Mouse (Mus musculus): ENCODE results near the gene Scaf1. TPM values are rescaled to one million over a fixed set of nuclear protein-coding genes. Genes with fewer than 3 reads are reported as not detected.
"Not testable (repeated sequence)": the region's sequence is repeated elsewhere in the genome, so short reads cannot be mapped to it uniquely, and the experiment has no call there.

The Scaf1 gene
- total and polyA plus RNA-seq, 3 experiments, result 72.0 to 121 (median 83.7) TPM

DNA sequence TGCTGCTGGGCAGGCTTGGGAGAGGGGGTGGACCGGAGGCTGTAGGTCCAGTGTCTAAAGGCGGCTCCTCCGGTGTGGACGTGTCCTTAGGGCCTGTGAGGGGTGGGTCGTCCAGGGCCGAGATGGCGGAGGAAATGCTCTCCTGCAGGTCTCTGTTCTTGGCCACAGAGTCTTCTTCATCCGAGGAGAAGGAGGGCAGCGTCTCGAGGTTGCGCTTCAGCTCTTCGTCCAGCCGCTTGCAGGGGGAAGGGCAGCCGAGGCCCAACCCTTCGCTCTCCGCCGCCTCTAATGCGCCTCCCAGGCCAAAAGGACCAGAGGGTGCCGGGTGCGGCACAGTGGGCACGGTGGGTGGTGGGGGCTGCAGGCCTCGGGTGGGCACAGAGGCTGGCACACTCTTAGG lies 29.6 kb upstream of the Scaf1 start:
- DNase-seq, result no peak

DNA sequence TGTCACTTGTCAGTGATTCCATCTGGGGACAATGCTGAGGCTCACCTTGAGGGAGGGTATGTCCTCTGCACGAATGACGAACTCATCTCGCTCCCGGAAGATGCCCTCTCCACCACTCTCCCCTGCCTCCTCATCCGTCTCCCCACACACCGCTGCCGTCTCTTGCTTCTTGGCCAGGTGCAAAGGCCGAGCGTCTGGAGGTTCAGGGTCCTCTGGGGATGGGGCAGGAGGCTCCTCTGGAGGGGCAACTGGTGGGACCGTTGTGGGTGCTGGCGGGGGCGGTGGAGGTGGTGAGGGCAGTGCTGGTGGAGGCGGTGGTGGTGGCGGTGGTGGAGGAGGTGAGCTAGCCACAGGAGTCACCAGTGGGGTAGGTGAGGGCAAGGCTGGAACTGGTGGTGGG lies 27.1 kb upstream of the Scaf1 start:
- DNase-seq, result no peak

DNA sequence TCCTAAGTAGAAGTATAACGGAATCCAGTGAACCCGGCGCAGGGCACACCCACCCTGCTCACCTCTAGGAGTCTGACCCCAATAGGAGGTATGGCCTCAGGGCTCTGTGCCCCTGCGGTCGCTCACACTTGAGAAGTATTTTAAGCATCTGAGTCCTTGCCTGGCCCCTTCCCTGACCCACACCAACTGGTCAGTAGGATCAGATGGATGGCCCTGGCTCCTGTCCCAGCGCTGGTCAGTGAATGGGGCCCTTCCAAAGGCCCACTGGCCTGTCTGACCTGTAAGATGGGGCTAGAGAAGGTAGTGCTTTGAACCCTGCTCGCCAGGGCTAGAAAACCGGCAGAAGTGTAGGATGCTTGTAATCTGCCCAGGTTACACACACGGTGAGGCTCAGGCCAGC lies 24.7 kb upstream of the Scaf1 start:
- DNase-seq, result no peak

DNA sequence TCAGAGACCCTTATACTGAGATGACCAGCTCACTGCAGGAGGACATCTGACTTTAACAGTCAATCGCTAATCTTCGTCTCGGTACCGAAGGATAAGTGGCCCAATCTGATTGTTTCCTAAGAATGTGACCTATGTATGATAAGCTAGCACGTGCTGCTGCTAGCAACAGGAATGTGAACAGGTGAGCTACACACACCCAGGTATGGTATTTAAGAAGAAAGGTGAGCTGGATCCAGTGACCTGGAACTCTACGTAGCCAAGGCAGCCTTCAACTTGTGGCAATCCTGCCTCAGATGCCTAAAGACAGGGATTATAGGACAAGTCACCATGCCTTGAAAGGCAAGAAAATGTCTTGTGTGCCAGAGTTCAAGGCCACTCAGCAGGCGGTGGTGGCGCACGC lies 22.2 kb upstream of the Scaf1 start:
- DNase-seq, result no peak

DNA sequence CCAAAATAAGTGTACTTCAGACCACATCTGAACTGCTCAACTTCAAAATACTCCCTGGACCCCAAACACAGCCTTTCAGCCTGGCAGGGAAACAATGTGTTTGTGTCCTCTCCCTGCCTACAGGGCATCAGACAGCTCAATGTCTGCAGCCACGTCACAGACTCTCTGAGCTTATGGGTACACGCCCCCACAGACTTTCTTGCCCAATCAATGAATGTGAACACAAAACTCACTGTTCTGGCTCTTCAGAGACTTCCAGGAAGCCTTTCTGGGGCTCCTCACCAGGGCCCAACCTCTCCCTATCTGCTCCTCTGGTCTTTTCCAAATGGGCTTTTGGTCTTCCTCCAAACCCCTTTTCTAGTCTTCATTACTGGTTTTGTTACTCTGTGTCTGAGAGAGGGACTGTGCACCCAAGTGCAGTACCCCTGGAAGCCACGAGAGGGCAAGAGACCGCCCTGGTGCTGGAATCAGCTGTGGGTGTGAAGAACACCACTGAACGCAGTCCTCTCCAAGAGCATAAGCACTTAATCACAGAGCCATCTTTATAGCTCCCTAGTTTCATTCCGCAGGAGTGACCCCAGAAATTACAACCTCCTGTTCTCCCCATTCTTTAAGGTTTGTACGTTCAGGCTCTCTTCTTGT lies 21.7 kb upstream of the Scaf1 start:
- peak; percentile 68 for DNase-seq

DNA sequence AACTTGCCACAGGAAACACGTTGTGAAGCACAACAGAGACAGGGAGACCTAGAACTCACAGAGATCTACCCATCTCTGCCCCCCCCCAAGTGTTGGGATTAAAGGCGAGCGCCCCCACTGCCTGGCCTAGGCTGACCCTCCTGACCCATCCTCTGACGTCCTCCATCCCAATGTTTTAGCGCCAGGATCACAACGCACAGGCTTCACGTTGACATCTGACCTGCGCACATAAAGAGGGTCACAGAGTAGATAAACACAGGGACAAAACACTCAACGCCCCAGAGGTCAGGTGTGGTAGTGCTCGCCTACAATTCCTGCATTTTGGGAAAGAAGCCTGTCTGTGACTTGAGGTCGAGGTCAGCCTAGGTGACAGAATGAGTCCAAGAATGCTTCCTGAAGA lies 20.5 kb upstream of the Scaf1 start:
- DNase-seq, result no peak

DNA sequence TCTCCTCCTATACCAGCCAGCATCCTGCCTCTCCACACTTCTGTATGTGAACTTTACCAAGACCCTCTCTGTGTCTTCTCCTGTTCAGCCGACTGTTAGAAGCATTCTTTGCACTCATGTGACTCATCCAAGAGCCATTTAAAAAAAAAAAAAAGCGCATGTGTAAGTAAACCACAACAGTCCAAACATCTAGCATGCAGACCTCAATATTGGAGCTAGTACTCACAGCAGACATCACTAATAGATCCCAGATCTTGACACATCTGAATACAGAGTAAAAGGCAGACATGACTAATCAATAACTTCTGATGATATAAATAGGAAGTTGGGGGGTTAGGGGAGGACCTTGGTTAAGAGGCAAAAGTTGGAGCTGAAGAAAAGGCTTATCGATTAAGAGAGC lies 19.5 kb upstream of the Scaf1 start:
- DNase-seq, result no peak

DNA sequence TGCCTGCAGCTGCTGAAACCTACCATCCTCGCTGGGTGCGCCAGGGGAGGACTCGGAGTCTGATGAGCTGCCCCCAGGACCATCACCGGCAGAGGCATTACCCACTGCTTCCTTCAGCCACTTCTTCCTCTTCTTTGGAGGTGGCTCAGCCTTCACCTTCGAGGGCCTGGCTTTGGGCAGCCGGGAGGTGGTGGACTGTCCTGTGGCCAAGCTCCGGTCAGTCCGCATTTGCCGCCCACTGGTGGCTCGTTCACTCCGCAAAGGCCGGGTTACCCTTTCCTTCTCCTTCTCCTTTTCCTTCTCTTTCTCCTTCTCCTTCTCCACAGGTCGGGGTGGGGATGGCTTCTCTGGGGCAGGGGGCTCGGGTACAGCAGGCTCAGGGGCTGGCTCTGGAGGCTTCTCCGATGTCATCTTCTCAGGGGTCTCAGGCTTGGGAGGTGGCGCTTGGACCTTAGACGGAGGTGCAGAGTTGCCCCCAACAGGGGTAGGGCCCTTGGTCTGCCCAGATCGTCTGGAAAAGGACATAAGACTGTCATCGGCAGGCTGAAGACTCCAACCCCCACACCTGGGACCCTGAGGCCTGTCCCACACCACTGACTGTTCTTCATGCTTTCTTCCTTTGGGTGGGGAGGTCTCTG lies 17.7 kb upstream of the Scaf1 start:
- no peak for DNase-seq

DNA sequence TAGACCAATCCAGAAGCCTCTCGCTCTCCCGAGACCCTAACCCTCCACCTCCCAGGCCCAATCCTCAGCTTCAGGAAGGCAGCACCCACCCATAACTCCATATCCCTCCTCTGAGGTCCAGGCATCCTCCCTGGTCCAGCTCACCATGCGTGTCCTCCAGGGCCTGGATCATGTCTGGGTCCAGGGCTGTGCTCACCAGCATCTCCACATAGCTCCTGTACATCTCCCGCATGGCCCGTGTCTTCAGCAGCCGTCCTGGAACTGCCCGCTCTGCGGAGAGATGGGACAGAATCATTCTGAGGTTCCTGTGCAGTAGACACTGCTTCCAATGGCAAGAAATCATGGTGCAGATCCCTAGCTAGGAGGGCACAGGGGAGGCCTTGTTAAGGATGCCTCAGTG lies 14.7 kb upstream of the Scaf1 start:
- DNase-seq, result no peak

DNA sequence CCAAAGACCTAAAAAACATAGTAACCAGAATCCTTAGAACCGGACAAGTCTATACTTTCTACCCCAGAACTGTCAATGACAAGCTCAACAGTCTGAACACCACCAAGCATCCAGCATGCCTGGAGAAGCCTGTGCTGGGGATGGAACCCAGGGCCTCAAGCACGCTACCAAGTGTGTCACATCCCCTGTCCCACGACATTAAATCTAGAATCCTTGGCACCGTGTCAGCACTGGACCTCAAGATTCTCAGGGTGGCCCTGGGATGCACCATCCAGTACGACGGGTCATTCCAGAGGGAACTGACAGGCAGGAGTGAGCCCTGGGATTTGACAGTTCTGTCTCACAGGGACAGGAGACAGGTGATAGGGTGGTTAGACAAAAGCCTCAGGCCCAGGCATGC lies 13.8 kb upstream of the Scaf1 start:
- no peak for DNase-seq

DNA sequence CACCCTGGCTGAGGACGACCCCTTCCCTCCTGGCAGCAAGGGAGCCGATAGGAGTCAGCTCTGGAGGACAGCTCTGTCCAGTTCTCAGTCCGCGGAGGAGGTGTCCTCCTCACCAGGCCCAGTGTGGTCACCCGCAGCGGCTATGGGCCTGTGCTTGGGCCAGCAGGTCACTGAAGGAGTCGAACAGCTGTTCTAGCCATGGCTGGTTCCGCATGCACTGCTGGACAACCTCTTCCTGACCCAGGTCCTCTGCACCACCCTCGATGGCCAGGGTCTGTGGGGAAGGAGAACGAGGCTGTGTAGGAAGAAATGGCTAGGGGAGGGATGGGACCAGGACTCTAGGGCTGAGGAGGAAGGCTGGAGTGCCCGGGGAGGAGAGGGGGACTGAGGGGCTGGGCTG lies 12.2 kb upstream of the Scaf1 start:
- no peak for DNase-seq

DNA sequence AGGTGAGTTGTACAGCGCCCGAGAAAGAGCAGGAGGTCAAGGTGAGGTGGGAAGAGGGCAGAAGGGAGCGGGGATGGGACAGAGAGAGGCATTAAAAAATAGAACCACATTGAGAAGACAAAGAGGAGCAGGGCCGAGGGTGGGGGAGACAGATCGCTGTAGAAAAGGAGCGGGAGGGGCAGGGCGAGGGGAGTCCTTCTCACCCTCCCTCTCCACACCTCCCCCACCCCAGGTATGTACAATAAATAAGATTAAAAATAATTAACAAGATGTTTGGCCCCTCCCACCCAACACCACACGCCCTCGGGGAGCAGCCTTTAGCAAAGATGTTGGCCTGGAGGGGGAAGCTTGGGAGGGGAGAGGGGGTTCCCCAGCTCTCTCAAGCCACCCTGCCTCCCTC lies 11.6 kb upstream of the Scaf1 start:
- DNase-seq, result no peak

DNA sequence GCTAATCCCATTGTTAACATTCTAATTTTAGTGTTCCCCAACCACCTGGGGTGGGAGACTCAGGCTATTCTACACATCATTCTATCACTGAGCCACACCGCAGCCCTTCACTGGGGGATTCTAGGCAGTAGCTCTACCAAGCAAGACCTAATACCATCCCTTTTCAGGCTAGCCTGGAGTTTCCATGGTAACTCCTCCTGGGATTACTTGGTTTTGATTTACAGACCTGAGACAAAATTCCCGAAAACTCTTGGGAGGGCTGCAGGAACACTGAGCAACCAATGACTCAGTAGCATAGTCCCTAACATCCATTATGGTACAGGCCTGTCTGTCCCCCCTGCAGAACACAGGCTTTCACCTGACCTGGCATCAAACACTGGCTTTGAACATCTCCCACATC lies 10.1 kb upstream of the Scaf1 start:
- no peak for DNase-seq

DNA sequence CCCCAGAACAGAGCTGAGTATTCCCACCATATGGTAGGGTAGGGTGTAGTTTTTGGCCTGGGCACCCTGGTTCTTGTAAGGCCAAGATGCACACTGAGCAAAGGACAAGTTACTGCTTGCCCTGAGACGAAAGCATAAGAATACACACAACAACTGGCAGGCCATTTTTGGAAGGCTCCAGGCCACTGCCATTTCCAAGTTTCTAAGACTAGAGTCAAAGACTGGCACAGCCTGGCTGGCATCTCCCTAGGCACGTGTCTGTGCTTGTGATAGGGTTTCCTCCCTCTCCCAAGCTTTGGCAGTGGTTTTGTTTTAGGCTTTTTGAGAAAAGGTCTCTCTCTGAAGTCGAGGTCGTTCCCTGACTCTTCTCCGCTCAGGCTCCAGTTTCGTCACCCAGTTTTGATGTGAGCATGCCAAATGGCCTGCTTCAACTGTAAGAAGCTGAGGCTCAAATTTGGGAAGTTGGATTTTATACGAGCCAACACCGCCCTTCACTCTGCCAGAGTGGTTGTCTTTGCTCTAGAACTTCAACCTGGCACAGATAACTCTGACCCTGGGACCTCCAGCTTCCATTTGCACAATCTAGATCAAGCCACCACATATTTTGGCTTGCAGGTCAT lies 9.5 kb upstream of the Scaf1 start:
- peak; percentile 85 for DNase-seq

DNA sequence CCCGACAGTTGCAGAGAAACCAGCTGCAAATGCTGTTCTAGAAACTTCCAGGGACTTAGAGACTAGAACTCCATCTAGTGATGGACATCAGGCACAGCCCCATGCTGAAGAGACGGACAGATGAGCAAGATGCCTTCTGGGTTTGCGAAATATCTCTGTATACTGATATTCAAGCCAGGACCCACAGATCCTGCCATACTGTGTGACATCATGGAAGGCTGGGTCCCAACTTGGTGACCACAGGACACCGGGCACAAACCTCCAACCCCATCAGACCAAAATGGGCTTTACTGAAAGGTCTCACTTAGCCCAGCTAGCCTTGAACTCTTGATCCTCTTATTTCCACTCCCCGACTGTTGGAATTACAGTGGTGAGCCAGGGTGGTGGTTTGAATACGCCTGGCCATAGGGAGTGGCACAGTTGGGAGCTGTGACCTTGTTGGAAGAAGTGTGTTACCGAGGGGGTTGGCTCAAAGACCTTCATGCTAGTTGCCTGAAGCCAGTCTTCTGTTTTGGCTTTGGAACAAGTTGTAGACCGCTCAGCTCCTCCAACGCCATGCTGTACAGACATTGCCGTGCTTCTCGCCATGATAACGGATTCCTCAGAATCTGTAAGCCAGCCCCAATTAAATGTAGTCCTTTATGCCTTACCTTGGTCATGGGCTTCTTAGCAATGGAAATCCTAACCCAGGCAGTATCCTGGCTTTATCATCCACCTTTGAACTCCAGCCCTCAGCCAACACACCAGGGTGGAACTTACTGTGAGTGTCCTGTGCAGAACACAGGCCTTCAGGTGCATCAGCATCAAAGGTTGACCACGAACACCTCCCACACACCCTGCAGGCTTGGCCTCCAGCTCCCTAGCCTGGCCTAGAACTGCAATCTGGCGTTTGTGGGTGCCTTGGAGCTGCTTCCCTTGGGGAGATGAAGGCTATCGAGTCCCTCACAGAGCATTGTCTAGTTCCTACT lies 8.4 kb upstream of the Scaf1 start:
- peak; percentile 52 for DNase-seq

DNA sequence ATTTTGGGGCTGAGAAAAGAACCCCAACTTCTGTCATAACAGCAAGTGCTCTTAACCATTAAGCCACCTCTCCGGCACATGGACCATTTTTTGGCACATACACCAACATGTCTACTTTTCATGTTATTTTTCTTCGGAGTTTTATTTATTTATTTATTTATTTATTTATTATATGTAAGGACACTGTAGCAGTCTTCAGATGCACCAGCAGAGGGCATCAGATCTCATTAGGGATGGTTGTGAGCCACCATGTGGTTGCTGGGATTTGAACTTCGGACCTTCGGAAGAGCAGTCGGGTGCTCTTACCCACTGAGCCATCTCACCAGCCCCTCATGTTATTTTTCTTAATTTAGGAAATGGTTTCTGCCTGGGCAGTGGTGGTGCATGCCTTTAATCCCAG lies 7.5 kb upstream of the Scaf1 start:
- DNase-seq, result not testable (repeated sequence)

DNA sequence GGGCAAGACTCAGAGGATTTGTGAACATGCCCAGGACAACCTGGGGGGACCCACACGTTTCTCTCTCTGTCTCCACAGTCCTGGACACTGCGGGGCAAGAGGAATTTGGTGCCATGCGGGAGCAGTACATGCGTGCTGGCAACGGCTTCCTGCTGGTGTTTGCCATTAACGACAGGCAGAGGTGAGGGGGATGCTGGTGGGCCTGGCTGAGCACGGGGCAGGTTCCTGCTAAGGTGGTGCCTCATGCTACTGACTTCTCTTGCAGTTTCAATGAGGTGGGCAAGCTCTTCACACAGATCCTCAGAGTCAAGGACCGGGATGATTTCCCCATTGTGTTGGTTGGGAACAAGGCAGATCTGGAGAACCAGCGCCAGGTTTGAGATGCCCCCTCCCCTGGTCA lies 4.1 kb upstream of the Scaf1 start:
- no peak for DNase-seq

DNA sequence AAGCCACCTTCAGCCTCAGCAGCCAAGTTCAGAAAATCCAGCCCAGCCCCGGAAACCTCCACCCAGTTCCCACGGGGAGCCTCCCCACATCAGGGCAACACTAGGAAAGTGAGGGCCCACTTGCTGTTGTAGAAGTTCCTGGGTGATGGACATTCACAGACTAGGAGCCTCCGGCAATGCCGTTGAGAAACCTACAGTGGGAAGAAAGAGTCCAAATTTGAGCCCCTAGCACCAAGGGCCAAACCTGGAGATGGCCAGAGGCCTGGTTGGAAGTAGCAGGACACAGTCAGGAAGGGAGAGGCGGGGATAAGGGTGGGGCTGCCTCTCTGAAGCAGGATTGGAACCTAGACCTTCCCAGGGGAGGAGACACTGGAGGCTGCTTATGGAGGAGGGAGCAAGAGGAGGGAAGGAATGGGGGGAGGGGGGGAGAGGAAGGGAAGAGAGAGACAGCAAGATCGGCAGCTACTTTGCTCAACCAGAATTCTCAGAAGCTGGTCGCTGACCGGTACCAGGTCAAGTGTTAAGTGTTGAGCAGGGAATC lies 2.9 kb upstream of the Scaf1 start:
- DNase-seq, result peak; percentile 84

DNA sequence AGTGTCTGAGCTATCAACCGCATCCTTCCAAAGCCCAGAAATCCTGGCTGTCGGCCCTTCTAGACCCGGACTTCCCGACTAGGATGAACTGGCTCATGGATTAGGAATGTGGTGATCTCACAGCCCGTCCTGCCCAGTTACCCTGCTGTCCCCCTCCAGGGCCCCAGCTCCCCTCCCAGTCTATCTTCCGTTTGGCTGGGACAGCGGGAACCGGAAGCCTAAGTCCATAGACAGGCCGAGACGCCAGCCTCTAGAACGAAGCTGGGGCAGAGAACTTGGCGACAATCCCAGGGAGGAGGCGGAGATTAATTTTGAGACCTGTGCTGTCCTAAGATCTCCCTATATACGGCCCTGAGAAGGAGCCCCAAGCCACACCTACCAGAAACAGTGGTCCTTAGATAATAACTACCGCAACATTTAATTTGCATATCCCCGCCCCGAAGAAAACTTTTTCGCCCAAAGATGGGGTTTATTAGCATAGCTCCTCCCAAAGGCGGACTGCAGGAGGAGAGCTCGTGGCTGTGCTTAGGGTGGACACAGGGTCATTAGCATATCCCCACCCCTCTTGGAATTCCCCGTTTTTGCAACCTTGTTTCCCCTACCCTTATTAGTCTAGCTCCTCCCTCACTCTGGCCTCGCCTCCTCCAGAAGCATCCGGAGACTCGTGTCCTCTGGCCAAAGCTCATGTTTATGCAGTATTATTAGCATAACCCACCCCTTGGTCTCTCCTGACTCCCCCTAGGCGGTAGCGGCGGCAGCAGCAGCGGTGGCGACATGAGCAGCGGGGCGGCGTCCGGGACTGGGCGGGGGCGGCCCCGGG lies 1.3 kb upstream of the Scaf1 start, which contains the start of gene Rras:
Gene Rras (plus strand): TSS at position 720 of the 820 bp plus-strand sequence.
- DNase-seq, result peak; percentile 96

DNA sequence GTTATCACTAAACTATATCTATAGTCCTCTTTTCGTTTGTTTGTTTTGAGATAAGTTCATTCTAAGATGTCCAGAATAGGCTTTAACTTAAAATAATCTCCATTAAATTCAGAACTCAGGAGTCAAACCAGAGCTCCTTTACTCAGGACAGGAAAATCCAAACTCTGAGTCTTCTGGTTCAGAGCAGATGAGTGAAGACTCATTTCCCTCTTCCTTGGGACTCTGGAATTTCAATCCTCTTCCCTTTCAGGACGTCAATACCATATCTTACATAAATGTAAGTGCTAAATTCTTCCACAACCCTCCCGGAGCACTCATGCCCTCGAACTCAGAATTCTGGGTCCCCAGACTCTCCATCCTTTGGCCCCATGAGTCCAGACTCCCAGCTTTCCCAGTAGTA lies 598 bp upstream of the Scaf1 start:
- no peak for DNase-seq

DNA sequence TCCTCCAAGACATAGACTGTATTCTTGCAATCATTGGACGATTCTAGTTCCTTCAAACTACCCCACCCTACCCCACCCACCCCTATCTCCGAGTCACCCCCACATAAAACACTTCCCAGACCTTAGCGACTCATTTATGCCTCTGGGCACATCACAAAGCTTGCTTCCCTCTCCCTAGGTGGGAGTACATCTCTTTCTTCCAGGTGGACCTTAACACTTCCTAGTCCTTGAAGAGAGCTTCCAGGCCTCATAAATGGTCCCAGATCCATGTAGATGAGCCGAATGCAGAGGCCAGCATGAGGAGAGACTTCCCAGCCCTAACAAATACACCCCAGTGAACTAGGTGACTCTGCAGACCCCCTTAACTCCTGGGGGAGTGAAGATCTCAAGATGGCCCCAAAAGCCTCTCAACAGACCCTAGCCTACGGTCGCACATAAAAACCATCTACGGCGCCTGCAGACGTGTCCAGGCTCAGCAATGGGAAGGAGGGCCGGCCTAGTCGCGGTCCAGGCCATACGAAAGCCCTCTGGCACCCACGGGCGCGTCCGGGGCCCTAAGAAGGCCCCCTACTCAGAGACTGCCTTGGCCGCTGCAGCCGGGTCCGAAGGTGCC lies 713 bp downstream of the Scaf1 start:
- DNase-seq, result no peak

All from adrenal gland, adult 2 months (tissue).